Mouse (Mus musculus): ENCODE results near the gene Krtap4-1.

Gene Krtap4-1

GRCm38 (mm10) chr11:99583245-99583704, 44.8 kb downstream of the Krtap4-1 start, which contains the start of gene Krtap1-4:
Krtap1-4 (minus strand) TSS chr11:99583654.
- DNase-seq (ENCODE audit: low spot score), result no peak

- DNase-seq (ENCODE audit: low spot score), result no peak
These were observed 46.5 kb downstream of the Krtap4-1 start for GRCm38 (mm10) chr11:99581564-99581963.

GRCm38 (mm10) chr11:99581051-99581450, 47.0 kb downstream of the Krtap4-1 start:
- no peak for DNase-seq (ENCODE audit: low spot score)

- no peak for DNase-seq (ENCODE audit: low spot score)
These were observed 47.4 kb downstream of the Krtap4-1 start, which contains the start of gene Krtap1-5 for GRCm38 (mm10) chr11:99580636-99581035. Krtap1-5 (minus strand) TSS chr11:99581016.

All from MN1 (cell line).